Mouse (Mus musculus): ENCODE data around the gene Ciao2b. TPM values are rescaled to one million over a fixed set of nuclear protein-coding genes. Genes with fewer than 3 reads are reported as not detected.

The Ciao2b gene
- 58.7 TPM for polyA plus RNA-seq (2014; fragmentation: Illumina TruSeq; extraction: RNeasy Lipid Tissue Mini Kit (QIAGEN cat#74804); ENCODE audit: low read depth, low replicate concordance)

DNA sequence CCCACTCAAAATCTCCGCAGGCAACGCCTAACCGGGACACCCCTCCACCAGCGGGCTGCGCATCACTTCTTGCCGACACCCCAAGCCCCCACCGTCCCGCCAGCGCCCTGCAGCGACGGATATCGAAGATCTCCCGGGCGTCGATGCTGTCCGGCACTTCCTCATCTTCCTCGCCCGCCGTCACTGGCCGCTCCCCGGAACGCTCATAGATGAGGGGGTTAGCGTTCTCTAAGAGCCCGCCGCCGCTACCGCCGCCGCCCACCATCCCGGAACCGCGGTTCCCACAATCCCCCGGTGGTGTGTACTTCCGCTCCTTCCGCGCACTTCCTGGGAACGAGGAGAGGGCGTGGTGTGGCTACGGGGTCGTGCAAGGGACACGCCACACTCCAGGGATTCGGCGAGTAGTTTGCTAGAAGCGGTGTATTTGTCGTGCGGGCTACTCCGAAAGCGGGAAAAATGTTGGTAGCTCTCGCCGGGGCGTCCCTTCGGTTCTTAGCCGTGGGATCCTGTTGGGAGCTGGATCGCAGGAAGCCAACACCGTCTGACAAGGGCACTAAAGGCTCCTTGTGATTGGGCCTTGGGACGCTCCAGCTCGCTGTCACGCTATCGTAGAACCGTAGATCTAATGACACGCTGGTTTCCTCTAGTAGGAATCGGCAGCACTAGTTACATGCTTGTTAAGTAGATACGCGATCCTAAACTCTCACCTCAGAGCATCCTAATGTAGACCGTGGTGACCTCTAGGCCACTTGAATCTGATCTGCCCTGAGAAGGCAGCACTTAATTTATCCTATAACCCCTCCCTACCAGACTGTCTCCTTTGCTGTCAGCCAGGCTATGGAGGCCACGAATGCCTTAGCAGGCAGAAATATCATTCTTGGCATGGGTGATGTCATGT, at the start of gene Ciao2b:
Ciao2b (minus strand) TSS at position 540 of the 898 bp plus-strand sequence.

DNA sequence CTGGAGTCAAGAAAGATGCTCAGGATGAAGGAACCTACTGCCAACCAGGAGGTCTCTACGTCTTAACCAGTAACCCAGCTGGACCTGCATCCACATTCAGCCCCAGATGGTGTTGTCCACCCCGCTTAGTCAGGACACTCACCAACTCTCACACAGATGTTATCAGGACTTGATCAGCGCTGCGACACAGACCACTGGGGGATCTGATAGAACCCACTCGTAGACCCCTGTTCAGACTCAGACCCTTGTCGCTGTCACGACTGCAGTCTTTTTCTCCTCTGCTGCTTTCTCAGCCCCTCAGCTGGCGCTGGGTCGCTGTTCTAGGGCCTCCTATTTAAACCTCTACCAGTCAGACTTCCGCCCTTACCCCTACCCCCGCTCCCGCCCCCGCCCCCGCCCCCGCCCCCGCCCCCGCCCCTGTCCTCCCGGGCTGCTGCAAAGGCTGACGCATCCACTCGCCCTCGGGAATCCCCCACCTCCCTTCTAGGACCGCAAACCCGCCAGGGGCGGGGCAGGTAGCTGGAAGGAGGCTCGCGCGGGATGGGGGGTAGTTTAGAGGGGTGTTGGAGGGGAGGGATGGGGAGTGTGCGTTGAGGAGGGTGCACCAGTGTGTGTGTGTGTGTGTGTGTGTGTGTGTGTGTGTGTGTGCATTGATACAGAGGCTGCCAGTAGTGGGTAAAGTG, 10.6 kb downstream of the Ciao2b start, which contains the start of gene Rrad:
Rrad (minus strand) TSS at position 347 of the 683 bp plus-strand sequence.

DNA sequence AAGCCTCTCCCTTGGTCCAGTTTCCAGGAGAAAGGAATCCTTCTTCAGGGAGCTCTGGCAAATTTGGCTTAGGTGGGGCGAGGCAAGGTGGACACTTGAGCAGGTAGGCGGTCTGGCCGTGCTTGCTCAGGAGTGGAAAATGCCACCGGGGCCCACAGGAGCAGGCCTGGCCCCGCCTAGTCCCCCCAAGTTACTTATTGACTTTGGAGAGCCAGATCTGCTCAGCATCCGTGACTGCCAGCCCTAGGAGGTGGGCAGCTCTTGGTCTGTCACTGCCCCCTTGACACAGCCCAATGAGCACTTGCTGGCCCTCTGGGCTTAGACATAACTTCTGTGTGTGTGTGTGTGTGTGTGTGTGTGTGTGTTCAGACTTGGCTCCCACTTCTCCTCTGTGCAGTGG, 17.6 kb downstream of the Ciao2b start, which contains the start of gene Cdh16:
Cdh16 (minus strand) TSS at position 236 of the 400 bp plus-strand sequence.

DNA sequence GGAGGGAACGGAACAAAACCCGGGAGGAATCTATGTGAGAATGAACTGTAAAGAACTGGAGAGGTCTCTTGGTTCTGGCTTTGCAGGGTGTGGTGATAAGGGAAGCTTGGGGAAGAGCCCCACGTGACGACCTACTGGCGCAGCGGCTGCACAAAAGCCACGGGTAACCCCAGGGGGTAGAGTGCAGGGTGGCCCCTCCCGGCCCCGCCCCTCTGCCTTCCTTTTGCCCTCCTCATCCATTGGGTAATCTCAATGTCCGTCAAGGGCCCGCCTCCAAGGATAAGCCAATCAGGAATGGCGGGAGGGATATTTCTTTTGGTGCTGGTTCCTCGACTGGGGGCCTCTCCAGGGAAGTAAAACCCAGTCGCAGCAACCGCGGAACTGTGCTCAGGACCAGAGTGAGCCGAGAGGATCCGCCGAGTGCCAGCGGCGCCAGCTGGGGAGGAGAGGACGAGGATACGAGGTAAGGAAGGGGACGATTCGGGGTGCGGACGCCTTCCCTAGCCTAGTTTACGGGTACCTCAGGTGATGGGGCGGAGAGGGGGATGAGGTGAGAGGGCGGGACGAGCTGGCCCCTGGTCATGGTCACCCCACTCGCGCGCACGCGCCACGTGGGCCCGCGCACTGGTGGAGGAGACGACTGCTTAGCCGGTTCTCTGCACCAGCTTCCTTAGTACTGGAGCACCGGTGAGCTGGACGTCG, 50.5 kb downstream of the Ciao2b start, which contains the start of gene Pdp2:
Pdp2 (plus strand) TSS at position 319 of the 702 bp plus-strand sequence.

Other genes starting within 250 kb of the Ciao2b start
- 11.0 TPM for gene Cmtm4, start 246.2 kb downstream of the Ciao2b start, polyA plus RNA-seq (2014; fragmentation: Illumina TruSeq; extraction: RNeasy Lipid Tissue Mini Kit (QIAGEN cat#74804); ENCODE audit: low read depth, low replicate concordance)
- 46.8 TPM for gene Dync1li2, start 198.9 kb downstream of the Ciao2b start, polyA plus RNA-seq (2014; fragmentation: Illumina TruSeq; extraction: RNeasy Lipid Tissue Mini Kit (QIAGEN cat#74804); ENCODE audit: low read depth, low replicate concordance)
- gene Terb1, start 132.1 kb downstream of the Ciao2b start, polyA plus RNA-seq (2014; fragmentation: Illumina TruSeq; extraction: RNeasy Lipid Tissue Mini Kit (QIAGEN cat#74804); ENCODE audit: low read depth, low replicate concordance) = not detected
- 52.6 TPM for gene Nae1, start 107.3 kb downstream of the Ciao2b start, polyA plus RNA-seq (2014; fragmentation: Illumina TruSeq; extraction: RNeasy Lipid Tissue Mini Kit (QIAGEN cat#74804); ENCODE audit: low read depth, low replicate concordance)
- gene Car7, start 107.3 kb downstream of the Ciao2b start, polyA plus RNA-seq (2014; fragmentation: Illumina TruSeq; extraction: RNeasy Lipid Tissue Mini Kit (QIAGEN cat#74804); ENCODE audit: low read depth, low replicate concordance) = 5.7 TPM
- gene Pdp2, start 50.5 kb downstream of the Ciao2b start, polyA plus RNA-seq (2014; fragmentation: Illumina TruSeq; extraction: RNeasy Lipid Tissue Mini Kit (QIAGEN cat#74804); ENCODE audit: low read depth, low replicate concordance) = 15.0 TPM
- 4.3 TPM for gene Cdh16, start 17.6 kb downstream of the Ciao2b start, polyA plus RNA-seq (2014; fragmentation: Illumina TruSeq; extraction: RNeasy Lipid Tissue Mini Kit (QIAGEN cat#74804); ENCODE audit: low read depth, low replicate concordance)
- 272 TPM for gene Rrad, start 10.6 kb downstream of the Ciao2b start, polyA plus RNA-seq (2014; fragmentation: Illumina TruSeq; extraction: RNeasy Lipid Tissue Mini Kit (QIAGEN cat#74804); ENCODE audit: low read depth, low replicate concordance)
- 0.24 TPM for gene Ces2a, start 92.0 kb upstream of the Ciao2b start, polyA plus RNA-seq (2014; fragmentation: Illumina TruSeq; extraction: RNeasy Lipid Tissue Mini Kit (QIAGEN cat#74804); ENCODE audit: low read depth, low replicate concordance)
- gene Ces2b, start 189.6 kb upstream of the Ciao2b start, polyA plus RNA-seq (2014; fragmentation: Illumina TruSeq; extraction: RNeasy Lipid Tissue Mini Kit (QIAGEN cat#74804); ENCODE audit: low read depth, low replicate concordance) = not detected
- not detected for gene Ces2c, start 205.1 kb upstream of the Ciao2b start, polyA plus RNA-seq (2014; fragmentation: Illumina TruSeq; extraction: RNeasy Lipid Tissue Mini Kit (QIAGEN cat#74804); ENCODE audit: low read depth, low replicate concordance)